Mouse (Mus musculus) forebrain, embryonic 11.5 days (tissue): ENCODE measurements at regions not wholly inside any gene's neighbourhood (a gene's known extent, or its start where the extent isn't known, plus 50 kb on each side); places are given as distances from the start of the nearest gene placed in this dataset.

Experiments
- ATAC-seq: fragments of 200-750 bp; cut with Nextera tagmentation; replicated peaks from 2 replicates; pipeline ENCODE4 v1.8.0; 2017; ENCODE audit warnings: moderate TSS enrichment; ENCODE audit not compliant: low FRiP score
- DNase-seq: peaks from one replicate; pipeline ENCODE4 v3.0.0-alpha.2; 2017; ENCODE audit warnings: low spot score
- H3K27ac ChIP-seq: fragments of 300-500 bp; sonication (generic); 2 replicates; pipeline ENCODE4 v1.5.1; 2014; ENCODE audit warnings: low read depth, low read length
- H3K27me3 ChIP-seq: fragments of 300-500 bp; sonication (generic); 2 replicates; pipeline ENCODE4 v1.6.1; 2014; ENCODE audit warnings: mild to moderate bottlenecking, low read length, mixed read lengths; ENCODE audit not compliant: control insufficient read depth, insufficient read depth
- H3K36me3 ChIP-seq: fragments of 300-500 bp; sonication (generic); 2 replicates; pipeline ENCODE4 v1.6.1; 2014; ENCODE audit warnings: mild to moderate bottlenecking, low read length, moderate library complexity, mixed read lengths; ENCODE audit not compliant: control insufficient read depth, insufficient read depth
- H3K4me1 ChIP-seq: fragments of 300-500 bp; sonication (generic); replicated peaks from 2 replicates; pipeline ENCODE4 v1.6.1; 2014; ENCODE audit warnings: low read length, mixed read lengths; ENCODE audit not compliant: control insufficient read depth, insufficient read depth
- H3K4me2 ChIP-seq: fragments of 300-500 bp; sonication (generic); 2 replicates; pipeline ENCODE4 v1.6.1; 2014; ENCODE audit warnings: low read depth, mild to moderate bottlenecking, low read length, moderate library complexity, mixed read lengths; ENCODE audit not compliant: severe bottlenecking
- H3K4me3 ChIP-seq: fragments of 300-500 bp; sonication (generic); 2 replicates; pipeline ENCODE4 v1.5.1; 2014; ENCODE audit warnings: low read depth, low read length
- H3K9ac ChIP-seq: fragments of 300-500 bp; sonication (generic); 2 replicates; pipeline ENCODE4 v1.6.1; 2014; ENCODE audit warnings: low read length
- H3K9me3 ChIP-seq: fragments of 300-500 bp; sonication (generic); 2 replicates; pipeline ENCODE4 v1.6.1; 2016; ENCODE audit warnings: low read length, mixed read lengths; ENCODE audit not compliant: control insufficient read depth
- WGBS: fragments of 180-500 bp; shearing (Covaris S2); extraction: QIAGEN DNeasy Blood & Tissue Kit; methylation state at CpG from one replicate; pipeline ENCODE4 v1.1.7; 2014; 5-methylcytosine and 5-hydroxymethylcytosine counted together

GRCm38 (mm10) chr13:34511332-34511731 lies 142.0 kb downstream of the Pxdc1 start:
- 87% methylated on average over 3 of the region's 3 CpGs for WGBS
- Histone ChIP-seq H3K36me3 (no peaks in the 10 kb centered on the region), H3K4me1 (no peaks in the 10 kb centered on the region), H3K27me3 (no peaks in the 10 kb centered on the region), H3K4me3 (no peak overlapping the region), H3K27ac (no peak overlapping the region), H3K9me3 (no peaks in the 10 kb centered on the region), H3K9ac (no peak overlapping the region), H3K4me2 (no peak overlapping the region)
- DNase-seq (no peak), ATAC-seq (no peak)

DNA sequence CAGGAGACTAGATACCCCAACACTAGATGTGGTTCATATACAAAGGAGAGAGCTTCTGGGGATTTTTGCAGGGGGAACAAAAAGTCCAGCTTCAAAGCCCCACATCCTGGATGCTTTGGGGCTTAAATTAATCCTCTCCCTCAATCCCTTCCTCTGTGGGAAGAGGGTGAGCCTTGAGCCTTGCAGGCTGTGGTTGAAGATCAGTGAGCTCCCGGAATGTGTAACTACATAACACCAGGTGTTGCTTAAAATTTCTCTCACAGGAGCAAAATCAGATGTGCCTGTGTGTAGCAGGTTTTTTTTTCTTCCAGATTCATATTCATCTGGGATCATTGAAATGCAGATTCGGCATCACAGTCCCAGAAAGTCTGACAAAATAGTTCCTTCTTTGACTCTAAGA lies 146.1 kb downstream of the Pxdc1 start:
- 56% methylated on average over 2 of the region's 2 CpGs for WGBS
- Histone ChIP-seq H3K4me2 (no peak overlapping the region), H3K27ac (no peak overlapping the region), H3K36me3 (no peaks in the 10 kb centered on the region), H3K9me3 (no peaks in the 10 kb centered on the region), H3K9ac (no peak overlapping the region), H3K4me1 (no peaks in the 10 kb centered on the region), H3K4me3 (no peak overlapping the region), H3K27me3 (no peaks in the 10 kb centered on the region)
- DNase-seq (no peak), ATAC-seq (no peak)

DNA sequence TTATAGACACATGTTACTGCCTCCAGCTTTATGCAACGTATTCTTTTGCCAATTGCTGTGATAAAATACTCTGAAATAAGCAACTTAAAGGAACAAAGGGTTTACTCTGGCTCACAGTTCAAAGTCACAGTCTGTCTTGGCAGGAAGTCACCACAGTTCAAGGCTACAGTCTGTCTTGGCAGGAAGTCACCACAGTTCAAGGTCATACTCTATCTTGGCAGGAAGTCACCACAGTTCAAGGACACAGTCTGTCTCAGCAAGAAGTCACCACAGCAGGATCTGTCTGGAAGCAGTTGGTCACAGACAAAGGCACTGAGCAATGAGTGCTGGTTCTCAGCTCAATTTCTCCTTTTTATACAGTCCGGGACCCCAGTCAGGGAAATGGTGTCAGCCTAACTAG lies 147.4 kb downstream of the Pxdc1 start:
- DNase-seq (no peak), ATAC-seq (no peak)
- 90% methylated on average over 2 of the region's 2 CpGs for WGBS
- H3K27me3 ChIP-seq = no peaks in the 10 kb centered on the region
- no peaks in the 10 kb centered on the region for H3K4me1 ChIP-seq
- no peaks in the 10 kb centered on the region for H3K36me3 ChIP-seq
- H3K27ac ChIP-seq = no peak overlapping the region
- H3K4me3 ChIP-seq = no peak overlapping the region
- H3K4me2 ChIP-seq = no peak overlapping the region
- no peak overlapping the region for H3K9ac ChIP-seq
- H3K9me3 ChIP-seq = no peaks in the 10 kb centered on the region

GRCm38 (mm10) chr13:34504879-34505278 lies 148.4 kb downstream of the Pxdc1 start:
- Histone ChIP-seq H3K4me1 (no peaks in the 10 kb centered on the region), H3K4me3 (no peak overlapping the region), H3K4me2 (no peak overlapping the region), H3K36me3 (no peaks in the 10 kb centered on the region), H3K27me3 (no peaks in the 10 kb centered on the region), H3K9ac (no peak overlapping the region), H3K9me3 (no peaks in the 10 kb centered on the region), H3K27ac (no peak overlapping the region)
- 87% methylated on average over 3 of the region's 3 CpGs for WGBS
- DNase-seq = no peak
- ATAC-seq = no peak

DNA sequence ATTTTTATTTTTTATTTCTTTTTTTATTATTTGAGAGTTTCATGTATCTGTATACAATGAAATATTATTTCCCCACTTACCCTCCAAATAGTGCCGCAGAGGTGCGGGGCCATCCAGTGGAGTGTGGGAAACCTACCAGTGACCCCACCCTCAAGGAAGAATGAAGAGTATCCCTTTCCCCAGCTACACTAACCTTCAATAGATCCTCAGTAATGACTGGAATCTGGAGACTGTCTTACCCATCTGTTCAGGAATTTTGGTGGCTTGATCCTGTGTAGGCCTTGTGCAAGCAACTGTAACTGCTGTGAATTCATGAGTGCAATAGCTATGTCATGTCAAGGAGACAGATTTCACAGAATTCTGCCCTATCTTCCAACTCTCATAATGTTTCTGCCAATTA lies 153.9 kb upstream of the Slc22a23 start:
- no peak overlapping the region for H3K27ac ChIP-seq
- WGBS = 86% methylated on average over 2 of the region's 2 CpGs
- no peak overlapping the region for H3K9ac ChIP-seq
- DNase-seq = no peak
- ATAC-seq = no peak
- H3K27me3 ChIP-seq = no peaks in the 10 kb centered on the region
- H3K4me2 ChIP-seq = no peak overlapping the region
- H3K9me3 ChIP-seq = no peaks in the 10 kb centered on the region
- H3K4me1 ChIP-seq = no peaks in the 10 kb centered on the region
- no peaks in the 10 kb centered on the region for H3K36me3 ChIP-seq
- H3K4me3 ChIP-seq = no peak overlapping the region

DNA sequence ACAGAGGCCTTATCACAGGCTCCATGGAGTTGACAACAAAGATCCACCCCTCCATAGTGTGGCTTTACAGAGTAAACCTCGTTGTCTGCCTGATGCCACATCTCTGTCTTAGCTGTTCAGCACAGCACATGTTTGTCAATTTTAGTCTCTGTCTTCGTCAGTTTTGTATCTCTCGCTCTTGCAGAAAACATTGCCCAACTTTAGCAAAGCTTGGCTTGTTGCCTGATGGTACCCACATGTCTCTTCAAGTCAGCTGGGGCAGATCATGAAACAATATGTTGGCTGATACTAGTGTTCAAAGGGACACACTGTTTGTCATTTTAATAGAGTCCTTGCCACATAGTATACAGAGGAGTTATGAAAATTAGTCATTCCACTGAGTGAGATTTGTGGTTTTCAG lies 152.7 kb upstream of the Slc22a23 start:
- Histone ChIP-seq H3K9me3 (no peaks in the 10 kb centered on the region), H3K4me1 (no peaks in the 10 kb centered on the region), H3K4me2 (no peak overlapping the region), H3K9ac (no peak overlapping the region), H3K36me3 (no peaks in the 10 kb centered on the region), H3K27ac (no peak overlapping the region), H3K27me3 (no peaks in the 10 kb centered on the region), H3K4me3 (no peak overlapping the region)
- no peak for ATAC-seq
- 85% methylated on average over 3 of the region's 3 CpGs for WGBS
- no peak for DNase-seq

DNA sequence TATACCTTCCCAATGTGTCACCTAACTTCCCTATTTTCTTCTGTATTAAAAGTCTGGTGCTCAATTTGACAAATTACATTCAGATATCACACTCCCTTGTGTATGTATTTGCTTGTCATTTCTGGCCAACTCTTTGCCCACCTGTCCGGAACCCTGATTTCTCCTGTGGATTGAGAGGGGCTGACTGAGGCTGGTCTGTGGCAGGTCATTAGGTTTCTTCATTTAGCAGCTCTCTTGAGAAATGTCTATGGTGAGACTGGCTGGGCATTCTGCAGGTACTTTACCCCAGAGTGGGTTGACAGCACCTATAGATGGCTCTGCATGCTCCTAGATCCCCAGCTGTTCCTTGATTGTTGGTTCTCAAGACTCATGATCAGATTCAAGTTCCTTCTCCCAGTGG lies 139.8 kb upstream of the Slc22a23 start:
- no peak overlapping the region for H3K4me2 ChIP-seq
- no peaks in the 10 kb centered on the region for H3K27me3 ChIP-seq
- no peaks in the 10 kb centered on the region for H3K36me3 ChIP-seq
- no peak overlapping the region for H3K27ac ChIP-seq
- H3K4me1 ChIP-seq = no peaks in the 10 kb centered on the region
- no peak overlapping the region for H3K4me3 ChIP-seq
- WGBS = 81% methylated on average over 1 of the region's 1 CpGs
- DNase-seq (no peak), ATAC-seq (no peak)
- no peaks in the 10 kb centered on the region for H3K9me3 ChIP-seq
- H3K9ac ChIP-seq = no peak overlapping the region

DNA sequence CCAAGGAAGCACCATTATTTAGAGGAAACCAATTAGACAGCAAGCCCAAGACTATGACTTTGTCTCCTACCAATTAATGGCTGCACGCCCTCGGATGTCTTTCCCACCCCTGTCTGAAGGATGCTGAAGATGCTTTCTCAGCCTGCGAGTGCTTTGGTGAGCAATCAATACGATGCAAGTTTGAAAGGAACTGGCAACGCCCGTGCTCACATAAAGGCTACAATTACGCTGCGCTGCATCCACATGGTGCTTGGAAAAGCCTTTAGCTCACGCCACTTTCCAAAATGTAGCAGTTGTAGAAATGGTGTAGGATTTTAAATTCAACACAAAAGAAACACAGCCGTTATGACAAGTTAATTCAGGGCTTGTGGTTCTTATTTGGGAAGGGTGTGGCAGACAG lies 136.5 kb upstream of the Slc22a23 start:
- Histone ChIP-seq H3K4me1 (no peaks in the 10 kb centered on the region), H3K27me3 (no peaks in the 10 kb centered on the region), H3K9ac (no peak overlapping the region), H3K4me3 (no peak overlapping the region), H3K9me3 (no peaks in the 10 kb centered on the region), H3K4me2 (no peak overlapping the region), H3K36me3 (no peaks in the 10 kb centered on the region), H3K27ac (no peak overlapping the region)
- 83% methylated on average over 10 of the region's 10 CpGs for WGBS
- no peak for ATAC-seq
- DNase-seq = no peak

GRCm38 (mm10) chr13:34470410-34470809 lies 125.4 kb upstream of the Slc22a23 start:
- Histone ChIP-seq H3K9me3 (no peaks in the 10 kb centered on the region), H3K4me2 (no peak overlapping the region), H3K9ac (no peak overlapping the region), H3K4me1 (no peaks in the 10 kb centered on the region), H3K27ac (no peak overlapping the region), H3K27me3 (no peaks in the 10 kb centered on the region), H3K36me3 (no peaks in the 10 kb centered on the region), H3K4me3 (no peak overlapping the region)
- no peak for DNase-seq
- WGBS = 68% methylated on average over 1 of the region's 1 CpGs
- ATAC-seq = no peak
